Mouse (Mus musculus): ENCODE measurements around the gene Higd2a.
"Not testable (repeated sequence)": the region's sequence is repeated elsewhere in the genome, so short reads cannot be mapped to it uniquely, and the experiment has no call there.

Higd2a gene

GRCm38 (mm10) chr13:54582860-54583259, 7.1 kb upstream of the Higd2a start:
- DNase-seq, result no peak

DNA sequence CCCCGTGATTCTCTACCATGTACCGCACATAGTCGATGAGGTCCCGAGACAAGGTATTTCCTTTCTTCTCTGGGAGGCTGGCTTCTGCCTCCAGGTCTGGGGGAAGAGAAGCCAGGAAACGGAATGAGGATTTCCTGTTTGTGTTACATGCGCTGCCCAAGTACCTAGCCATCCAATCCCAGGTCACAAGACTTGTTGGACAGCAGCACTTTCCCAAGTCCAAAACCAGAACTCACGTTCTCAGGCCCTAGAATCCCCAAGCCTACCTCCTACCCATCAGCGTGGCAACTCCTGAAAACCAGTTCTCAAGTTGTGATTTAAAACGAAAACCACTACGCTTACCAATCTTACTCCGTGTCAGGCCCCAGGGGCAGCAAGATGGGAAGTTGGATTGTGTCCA, 4.2 kb upstream of the Higd2a start:
- no peak for DNase-seq

DNA sequence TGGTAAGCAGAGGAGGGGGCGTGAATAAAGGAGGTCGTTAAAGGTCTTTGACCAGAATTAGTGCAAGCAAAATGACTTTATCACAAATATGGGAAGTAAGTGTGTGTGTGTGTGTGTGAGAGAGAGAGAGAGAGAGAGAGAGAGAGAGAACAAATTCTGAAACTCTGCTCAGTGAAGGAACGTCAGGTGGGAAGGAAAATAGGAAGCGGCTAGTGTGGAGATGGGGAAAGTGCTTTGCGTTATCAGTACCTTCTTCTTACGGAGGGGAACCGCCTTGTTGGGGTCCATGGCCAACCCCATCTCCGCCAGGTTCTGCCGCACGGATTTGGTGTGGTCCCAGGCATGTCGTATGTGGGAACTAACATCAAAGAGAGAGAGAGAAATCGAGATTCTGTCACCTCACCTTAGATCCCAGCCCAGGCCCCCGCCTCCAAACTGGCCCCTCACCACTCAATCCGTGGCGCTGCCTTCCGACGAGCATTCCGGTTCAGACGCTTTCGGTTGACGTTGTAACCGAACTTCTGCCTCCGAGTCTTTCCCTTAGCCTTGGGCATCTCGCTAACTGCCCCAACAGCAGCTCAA, 502 bp upstream of the Higd2a start:
- peak; percentile 30 for DNase-seq

- DNase-seq, result no peak
Measured at GRCm38 (mm10) chr13:54591776-54592356, 1.9 kb downstream of the Higd2a start.

DNA sequence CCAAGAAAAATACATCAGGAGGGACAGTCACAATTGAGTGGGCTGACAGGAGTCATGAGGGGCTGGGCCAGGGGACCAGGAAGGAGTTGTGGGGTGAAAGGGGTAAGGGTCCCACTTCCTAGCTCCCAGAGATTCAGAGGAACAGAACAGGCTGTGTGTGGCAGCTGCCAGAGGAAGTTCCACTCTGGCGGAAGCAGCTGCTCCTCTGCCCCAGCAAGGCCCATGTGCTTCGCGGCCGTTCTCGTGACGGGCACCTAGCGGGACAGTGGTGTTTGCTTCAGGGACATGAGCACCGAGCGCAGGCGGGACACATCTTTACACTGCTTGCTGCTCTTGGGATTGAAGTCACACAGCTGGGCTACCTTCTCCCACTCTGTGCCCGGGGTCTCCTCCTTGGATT, 3.6 kb downstream of the Higd2a start:
- DNase-seq, result no peak

GRCm38 (mm10) chr13:54596107-54596690, 6.2 kb downstream of the Higd2a start:
- DNase-seq, result no peak

- DNase-seq, result no peak
Measured at GRCm38 (mm10) chr13:54596870-54597269, 6.9 kb downstream of the Higd2a start.

GRCm38 (mm10) chr13:54598622-54599143, 8.7 kb downstream of the Higd2a start:
- DNase-seq, result no peak

- no peak for DNase-seq
Measured at GRCm38 (mm10) chr13:54602639-54603111, 12.7 kb downstream of the Higd2a start.

- no peak for DNase-seq
Measured at GRCm38 (mm10) chr13:54603501-54603900, 13.5 kb downstream of the Higd2a start.

DNA sequence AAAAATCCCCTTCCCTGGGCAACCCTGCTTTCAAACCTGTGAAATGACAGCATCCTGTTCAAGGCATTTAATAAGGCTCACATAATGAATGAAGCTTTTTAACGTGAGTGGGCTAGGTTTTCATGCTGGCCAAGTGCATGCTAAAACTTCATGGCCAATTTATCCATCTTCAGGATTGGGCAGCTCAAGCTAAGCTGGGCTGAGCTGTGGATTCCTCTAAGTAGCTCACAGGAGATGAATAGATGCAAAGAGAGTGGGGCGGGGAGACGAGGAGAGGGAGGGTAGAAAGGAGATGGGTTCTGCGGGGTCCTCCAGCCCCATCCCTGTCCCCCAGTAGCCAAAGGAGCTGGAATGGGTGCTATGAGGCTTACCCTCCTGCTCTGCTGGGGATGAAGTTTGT, 14.2 kb downstream of the Higd2a start:
- DNase-seq, result no peak

GRCm38 (mm10) chr13:54605426-54605825, 15.4 kb downstream of the Higd2a start:
- DNase-seq, result no peak

DNA sequence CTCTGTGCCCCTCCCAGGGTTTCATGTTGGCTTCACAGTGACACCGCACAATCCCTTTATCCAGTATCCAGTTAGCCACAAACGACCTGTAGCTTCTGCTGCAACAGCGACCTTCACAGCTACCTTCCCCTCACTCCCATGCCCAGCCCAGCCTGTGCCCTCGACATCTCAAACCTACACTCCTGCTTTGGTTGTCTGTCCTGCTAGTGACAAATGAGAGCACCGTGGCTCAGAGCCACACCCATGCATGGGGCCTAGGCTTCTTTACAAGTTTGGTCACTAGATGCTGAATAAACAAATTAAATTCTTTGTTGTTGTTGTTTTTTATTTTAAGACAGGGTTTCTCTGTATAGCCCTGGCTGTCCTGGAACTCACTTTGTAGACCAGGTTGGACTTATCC, 17.2 kb downstream of the Higd2a start:
- DNase-seq, result peak; percentile 58

DNA sequence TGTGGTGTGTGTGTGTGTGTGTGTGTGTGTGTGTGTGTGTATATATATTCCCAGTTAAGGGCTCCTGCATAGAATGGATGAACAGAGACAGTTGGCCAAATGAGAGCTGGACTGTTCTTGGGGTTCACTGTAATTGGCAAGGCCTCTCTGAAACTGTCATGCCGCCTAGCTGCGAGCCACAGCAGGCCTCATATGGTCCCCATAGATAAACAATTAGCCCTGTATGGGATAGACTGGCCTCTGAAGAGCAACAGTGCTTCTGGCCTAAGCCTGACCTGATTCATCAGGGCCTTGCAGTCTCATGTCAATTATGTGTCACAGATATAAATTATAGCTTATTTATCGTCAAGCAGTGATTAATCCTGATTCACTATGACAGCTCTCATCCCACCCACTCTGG, 18.0 kb downstream of the Higd2a start:
- peak; percentile 70 for DNase-seq

GRCm38 (mm10) chr13:54608666-54609065, 18.7 kb downstream of the Higd2a start:
- no peak for DNase-seq

DNA sequence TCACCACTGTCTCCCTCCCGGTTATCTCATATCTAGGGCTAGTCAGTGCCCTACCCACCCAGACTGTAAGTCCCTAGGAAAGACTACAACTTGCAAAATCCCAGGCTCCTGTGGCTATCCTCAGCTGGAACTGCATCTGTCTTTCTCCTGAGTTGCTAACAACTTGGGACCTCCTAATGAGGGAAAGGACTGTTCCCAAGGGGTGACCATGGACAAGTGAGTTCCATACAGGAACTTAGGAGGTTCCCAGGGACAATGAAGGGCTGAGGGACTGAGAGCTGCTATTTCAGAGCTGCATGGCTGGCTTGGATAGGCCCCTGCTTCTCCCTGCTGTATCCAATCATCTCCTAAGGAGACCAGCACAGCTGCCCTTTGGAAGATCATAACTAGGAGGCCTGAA, 19.3 kb downstream of the Higd2a start:
- DNase-seq, result no peak

DNA sequence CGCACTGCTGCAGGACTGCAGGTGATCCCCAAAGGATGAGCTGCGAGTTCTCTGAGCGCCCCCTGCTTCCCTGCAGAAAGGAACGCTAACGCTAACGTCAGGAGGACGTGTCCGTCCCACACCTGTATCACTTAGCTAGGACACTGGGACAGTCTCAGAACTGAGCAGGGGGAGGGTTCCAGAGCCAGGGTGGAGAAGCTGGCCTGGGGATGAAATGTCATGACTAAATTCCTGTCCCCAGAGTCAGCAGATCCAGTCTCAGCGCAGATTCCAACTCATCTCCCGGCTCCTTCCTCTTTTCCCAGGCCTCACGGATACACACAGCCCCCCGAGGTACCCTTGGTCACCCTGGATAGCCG, 20.6 kb downstream of the Higd2a start:
- DNase-seq, result peak; percentile 41

DNA sequence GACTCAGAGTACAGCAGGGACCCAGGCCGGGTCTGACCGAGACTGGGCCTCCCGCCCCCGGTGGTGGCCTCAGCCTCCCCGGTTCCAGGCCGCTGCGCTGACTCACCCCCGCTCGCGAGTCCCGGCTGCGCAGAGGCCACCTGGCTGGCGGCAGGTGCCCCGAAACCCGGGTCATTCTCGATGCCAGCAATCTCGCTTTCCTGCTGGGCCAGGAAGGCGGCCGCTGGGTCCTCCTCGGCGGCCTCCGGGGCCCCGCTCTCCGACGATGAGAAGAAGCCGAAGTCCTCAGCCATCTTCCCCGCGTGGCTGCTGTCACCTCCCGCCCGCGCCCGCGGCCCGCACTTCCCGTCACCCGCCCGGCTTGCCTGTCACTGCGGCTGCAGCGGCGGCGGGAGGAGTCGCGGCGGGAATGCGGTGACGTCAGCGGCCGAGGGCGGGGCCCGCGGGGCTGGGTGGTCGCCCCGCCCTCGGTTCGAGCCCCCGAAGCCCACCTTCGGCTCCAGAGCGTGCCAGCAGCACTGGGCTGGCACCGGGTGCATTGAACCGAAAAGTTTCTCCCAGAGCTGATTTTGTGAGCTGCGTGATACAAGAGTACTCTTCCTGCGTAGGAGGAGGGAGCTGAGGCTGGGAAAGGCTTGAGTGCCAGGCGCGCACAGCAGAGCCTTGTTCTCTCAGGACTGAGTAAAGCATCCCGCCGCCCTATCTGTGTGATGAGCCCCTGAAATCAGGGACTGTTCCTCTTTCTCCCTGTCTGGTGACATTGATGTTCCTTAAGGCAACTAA, 21.2 kb downstream of the Higd2a start, which contains the start of gene Cltb:
Cltb (minus strand) TSS at position 373 of the 783 bp plus-strand sequence.
- DNase-seq, result peak; percentile 89

- DNase-seq, result not testable (repeated sequence)
Measured at GRCm38 (mm10) chr13:54613141-54613540, 23.1 kb downstream of the Higd2a start.

- no peak for DNase-seq
Measured at GRCm38 (mm10) chr13:54616307-54616706, 26.3 kb downstream of the Higd2a start.

- DNase-seq, result no peak
Measured at GRCm38 (mm10) chr13:54616998-54617397, 27.0 kb downstream of the Higd2a start.

- peak; percentile 98 for DNase-seq
Measured at GRCm38 (mm10) chr13:54621155-54621932, 31.3 kb downstream of the Higd2a start, which contains the start of gene Faf2. Faf2 (plus strand) TSS chr13:54621784.
